Mouse (Mus musculus) fibroblast of lung, adult 2 months (primary cell): Measurements from ENCODE around the gene Magix.
"Not testable (repeated sequence)": the region's sequence is repeated elsewhere in the genome, so short reads cannot be mapped to it uniquely, and the experiment has no call there.

Experiments
- DNase-seq: peaks from one replicate; pipeline ENCODE4 v3.0.0-alpha.2; 2011; ENCODE audit warnings: low read depth

Magix gene

DNA sequence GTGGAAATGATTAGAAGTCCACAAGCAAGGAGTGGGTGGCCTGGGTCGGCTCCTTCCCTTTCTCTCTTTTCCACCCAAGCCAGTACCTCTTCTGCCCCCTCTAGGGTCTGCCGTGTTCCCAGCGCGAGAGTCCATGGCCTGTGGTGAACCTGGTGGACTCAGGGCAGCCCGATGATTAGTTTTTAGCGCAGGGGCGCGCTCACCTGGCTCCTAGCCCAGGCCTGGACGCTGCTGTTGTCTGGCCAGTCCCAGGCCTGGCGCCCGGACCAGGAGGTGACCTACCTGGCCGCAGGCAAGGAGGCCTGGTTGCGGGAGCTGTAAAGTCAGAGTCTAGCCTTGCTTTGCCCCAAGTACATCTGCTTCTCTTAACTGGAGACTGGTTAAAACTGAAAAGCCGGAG lies at the start of gene Magix:
Gene Magix, minus strand, starts transcription at position 388 of the 400 bp plus-strand sequence.
- DNase-seq = no peak

DNA sequence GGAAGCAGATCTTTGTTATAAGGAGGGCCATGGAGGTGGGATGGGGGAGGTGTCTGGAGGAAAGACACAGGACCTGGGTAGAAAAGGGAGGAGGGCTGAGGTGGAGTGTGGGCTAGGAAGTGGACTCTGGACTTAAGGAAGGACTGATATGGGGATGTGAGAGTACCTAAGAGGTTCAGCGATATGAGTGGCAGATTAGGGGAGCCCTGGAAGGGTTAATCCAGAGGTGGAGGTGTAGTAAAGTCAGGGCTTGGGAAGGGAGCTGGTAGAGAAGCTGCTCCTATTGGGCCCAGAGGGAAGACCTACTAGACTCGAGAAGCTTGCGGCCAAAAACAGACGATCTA lies 47.8 kb upstream of the Magix start:
- DNase-seq = no peak

DNA sequence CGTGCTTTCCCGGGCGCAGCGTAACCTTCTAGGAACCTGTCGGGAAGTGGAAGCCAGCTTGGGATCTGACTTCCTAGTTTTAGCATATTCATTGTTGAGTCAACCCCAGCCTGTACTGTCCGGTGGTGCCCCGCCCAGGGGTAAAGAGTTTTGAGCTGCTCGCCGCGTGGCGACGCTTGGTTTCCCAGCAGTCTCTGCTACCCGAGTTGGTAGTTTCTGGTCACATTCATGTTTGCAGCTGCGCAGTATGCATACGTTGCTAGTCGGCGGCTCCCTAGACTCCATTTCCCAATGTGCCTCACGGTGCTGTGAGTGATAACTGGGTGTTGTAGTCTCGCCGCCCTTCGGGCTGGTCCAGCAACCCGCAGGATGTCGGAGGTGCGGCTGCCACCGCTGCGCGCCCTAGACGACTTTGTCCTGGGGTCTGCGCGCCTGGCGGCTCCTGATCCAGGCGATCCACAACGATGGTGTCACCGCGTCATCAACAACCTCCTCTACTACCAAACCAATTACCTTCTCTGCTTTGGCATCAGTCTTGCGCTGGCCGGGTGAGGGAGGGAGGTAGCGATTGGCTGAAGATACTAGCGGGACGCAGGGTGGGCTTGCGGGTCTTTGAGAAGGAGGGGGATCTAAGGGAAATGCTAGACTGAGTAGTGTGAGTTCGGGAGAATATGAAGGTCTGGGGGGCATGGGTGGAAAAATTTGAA lies 47.3 kb upstream of the Magix start, which contains the start of gene Praf2:
Gene Praf2, plus strand, starts transcription at position 225 of the 707 bp plus-strand sequence.
- DNase-seq = peak; percentile 82

DNA sequence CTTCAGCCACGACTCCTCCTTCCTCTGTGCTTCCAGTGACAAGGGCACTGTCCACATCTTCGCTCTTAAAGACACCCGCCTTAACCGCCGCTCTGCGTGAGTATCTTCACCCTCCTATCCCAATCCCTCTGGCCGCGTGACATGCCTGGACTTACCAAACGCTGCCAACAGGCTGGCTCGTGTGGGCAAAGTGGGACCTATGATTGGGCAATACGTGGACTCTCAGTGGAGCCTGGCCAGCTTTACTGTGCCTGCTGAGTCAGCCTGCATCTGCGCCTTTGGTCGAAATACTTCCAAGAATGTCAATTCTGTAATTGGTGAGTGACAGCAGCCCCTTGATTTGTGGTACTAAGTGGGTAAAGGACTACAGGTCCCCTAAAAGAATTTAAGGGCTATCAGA lies 46.1 kb upstream of the Magix start:
- DNase-seq = no peak

DNA sequence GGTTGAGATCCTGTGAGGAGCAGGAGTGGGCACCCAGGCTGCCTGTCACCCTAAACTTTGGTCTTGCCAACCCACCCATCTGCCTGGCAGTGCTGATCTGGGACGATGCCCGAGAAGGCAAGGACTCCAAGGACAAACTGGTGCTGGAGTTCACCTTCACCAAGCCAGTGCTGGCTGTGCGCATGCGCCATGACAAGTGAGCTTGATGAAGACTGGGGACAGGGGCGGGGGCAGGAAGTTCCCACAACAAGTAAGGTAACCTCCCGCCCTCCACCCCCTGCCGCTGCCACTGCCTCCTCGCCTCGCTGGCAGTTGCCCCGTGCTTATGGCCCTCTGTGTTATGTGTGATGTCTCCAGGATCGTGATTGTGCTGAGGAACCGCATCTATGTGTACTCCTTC lies 44.8 kb upstream of the Magix start:
- DNase-seq = no peak

DNA sequence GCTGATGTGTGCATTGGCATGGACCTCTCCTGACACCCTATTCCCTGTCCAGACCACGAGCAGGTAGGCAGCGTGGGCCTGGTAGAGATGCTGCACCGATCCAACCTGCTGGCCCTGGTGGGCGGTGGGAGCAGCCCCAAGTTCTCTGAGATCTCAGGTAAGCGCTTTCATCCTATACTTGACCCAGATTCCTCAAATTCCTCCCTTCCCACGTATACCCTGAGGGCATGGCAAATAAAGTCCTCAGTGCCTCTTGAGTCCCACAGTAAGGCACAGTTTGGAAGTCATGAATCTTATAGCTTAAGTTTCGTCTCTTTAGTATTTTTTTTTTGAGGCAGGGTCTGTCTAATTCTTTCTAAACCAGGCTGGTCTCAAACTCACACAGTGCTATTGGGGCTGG lies 43.1 kb upstream of the Magix start:
- no peak for DNase-seq

DNA sequence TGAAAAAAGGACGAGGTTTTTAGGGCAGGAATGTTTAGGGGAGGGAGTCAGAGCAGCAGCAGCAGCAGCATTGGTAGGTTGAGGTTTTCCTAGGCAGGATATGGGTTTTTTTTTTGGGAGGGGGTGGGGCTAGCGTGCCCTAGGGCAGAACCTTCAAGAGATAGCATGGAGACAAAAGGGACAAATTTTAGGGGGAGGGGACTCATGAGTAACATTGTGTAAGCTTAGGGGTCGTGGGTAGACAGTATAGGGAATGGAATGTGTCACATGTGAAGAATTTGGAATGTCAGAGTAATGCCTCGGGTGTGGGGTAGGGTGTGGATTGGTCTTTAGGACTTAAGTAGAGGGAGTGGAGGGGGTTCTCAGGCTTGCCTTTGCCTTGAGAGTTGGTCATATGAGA lies 41.6 kb upstream of the Magix start:
- DNase-seq = no peak

DNA sequence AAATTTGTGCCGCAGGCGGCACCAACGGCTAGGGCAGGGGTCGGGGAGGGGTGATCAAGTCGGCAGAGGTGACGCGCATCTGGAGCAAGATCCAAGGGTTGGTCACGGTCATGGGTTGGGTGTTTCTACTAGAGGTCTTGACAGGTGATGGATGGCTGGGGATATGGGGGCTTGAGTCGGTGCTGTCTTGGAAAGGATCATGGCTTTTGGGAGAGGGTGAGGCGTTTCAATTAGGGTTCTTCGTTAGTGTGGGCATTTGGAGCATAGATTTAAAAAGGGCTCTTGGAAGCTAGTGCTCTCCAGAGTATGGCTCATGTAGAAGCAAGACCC lies 41.2 kb upstream of the Magix start:
- DNase-seq = no peak

DNA sequence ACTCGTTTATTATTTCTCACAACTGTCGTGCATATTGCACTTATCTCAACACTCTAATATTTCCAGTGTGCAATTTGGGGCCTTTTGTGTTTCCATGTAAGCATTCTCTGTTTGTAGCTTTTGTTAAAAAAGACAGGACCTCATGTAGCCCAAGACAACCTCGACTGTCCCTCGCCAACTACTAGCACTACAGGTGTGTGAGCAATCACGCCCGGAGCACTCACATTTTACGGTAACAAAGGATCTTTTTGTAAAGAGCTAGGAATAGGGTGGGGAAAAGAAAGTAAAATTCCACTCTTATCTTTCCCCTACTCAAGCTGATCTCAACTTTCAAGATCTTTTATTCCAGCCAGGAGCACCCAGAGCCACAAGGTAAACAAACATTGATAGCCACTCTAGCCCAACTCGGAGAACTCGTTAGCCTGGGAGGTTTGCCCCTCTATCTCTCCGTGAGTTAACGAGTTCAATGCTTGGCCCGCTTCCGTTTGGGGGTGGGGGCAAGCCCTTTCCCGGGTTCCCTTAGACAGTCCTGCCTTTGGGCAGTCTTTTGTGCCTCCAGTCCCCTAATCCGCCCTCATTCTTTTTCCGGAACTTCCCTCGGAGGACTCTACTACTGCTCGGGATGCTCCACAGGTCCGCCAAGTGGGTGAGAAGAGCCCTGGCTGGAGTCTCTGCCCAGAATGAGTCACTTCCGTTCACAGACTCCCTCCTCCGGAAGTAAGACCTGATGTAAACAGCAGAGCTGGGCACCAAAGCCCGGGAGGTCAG lies 40.6 kb upstream of the Magix start, which contains the start of gene Gm45208:
Gene Gm45208, plus strand, starts transcription at position 732 of the 768 bp plus-strand sequence.
- DNase-seq = peak; percentile 55

DNA sequence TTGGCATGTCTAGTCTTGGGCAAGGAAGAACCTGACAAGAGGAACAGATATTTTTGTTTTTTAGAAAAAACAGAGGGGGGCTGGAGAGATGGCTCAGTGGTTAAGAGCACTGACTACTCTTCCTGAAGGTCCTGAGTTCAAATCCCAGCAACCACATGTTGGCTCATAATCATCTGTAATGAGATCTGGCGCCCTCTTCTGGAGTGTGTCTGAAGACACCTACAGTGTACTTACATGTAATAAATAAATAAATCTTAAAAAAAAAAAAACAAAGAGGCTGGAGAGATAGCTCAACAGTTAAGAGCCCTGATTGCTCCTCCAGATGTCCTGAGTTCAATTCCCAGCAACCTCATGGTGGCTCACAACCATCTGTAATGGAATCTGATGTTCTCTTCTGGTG lies 35.0 kb upstream of the Magix start:
- not testable (repeated sequence) for DNase-seq

DNA sequence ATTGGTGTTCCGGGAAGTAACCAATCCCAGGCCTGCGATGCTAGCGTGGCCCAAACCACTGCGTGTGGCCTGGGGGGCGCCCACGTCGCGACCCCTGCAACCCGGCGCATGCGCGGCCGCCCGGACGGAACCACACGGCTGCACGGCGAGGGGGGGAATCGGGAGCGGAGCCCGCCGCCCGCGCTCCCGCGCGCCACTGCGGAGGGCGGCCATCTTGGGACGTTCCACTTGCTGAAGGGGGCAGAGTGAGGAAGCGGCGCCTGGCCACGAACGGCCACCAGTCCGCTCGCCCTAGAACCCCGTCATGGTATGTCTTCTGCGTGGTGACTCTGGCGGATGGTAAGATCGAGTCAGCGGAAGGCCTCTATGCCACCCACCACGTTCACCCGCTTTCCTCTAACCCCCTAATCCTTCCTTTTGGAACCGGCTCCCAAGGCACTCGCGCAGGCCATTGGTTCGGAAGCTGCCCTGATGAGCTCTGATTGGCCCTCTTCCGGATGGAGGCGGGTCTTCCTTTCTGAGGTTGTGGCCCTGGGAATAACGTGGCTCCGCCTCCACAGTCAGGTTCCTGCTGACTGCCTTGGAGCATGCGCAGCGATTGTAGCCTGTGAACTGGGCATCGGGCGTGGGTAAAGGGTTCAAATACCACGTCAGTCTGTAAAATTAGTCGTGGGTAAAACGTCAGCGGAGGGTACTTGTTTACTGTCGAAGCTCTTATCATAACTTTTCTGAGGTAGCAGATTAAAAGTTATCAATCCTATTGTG lies 33.3 kb upstream of the Magix start, which contains the start of gene Wdr45:
Gene Wdr45, plus strand, starts transcription at position 199 of the 765 bp plus-strand sequence.
- peak; percentile 89 for DNase-seq

DNA sequence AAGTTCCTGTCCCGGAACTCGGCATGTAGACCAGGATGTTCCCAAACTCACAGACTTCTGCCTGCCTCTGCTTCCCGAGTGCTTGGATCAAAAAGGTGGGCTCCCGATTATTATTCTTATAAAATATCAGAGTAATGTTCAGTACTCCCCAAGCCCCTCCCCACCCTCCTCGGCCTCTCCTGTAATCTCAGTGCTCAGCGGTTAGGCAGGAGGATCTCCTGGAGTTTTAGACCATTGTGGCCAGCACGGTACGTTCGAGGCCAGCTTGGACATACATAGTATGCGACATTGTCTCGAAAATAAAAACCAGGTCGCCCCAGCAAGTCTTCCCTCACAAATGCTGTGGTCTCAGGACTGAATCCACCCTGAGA lies 32.7 kb upstream of the Magix start:
- DNase-seq = not testable (repeated sequence)

DNA sequence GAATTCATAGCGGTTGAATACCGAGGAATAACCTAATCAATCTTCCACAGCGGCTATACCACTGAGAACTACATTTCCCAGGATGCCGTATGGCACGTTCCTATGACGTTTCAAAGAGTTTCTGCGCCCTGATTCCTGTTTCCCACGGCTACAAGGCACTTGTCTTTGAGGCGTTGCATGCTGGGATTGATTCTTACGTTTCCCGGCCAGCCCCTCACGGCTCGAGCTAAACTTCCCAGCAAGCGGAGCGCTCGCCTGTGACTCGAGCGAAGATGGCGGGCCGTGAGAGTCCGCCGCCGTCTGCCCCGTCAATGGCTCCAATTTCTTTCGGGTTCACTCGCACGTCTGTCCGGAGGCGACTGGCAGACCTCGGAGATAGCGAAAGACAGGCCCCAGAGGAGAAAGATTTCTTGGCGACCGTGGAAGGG lies 15.9 kb upstream of the Magix start, which contains the start of gene Gpkow:
Gene Gpkow, plus strand, starts transcription at position 178 of the 428 bp plus-strand sequence.
- peak; percentile 76 for DNase-seq

DNA sequence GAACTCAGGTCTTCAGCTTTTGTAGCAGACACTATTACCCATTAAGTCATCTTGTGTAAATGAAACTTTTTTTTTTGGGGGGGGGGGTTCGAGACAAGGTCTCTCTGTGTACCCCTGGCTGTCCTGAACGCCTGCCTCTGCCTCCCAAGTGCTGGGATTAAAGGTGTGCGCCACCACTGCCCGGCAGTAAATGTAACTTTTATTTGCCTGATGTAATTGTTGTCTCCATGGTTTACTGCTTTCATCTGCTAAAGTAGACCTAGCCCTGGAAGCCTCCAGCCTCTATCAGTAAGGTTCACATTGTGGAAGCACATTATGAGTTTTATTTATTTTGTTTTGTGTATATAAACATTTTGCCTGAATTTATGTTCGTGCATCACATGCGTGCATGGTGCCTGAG lies 15.5 kb upstream of the Magix start:
- DNase-seq = no peak

DNA sequence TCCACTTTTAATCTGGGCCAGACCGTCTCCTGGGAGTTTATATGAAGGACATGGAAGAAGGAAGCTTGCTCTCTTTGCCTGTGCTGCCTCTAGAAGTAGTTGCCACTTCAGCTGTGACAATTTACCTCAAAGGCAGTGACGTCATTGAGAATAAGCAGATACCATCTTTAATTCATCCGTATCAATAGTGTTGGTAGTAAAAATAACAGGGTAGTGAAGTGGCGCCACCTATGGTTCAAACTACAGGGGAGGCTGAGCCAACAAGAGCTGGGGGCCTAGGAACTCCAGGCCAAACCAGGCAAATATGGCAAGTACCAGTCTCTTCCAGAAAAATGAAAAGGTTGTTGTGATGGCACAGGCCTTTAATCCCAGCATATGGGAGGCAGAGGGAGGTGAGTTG lies 11.8 kb upstream of the Magix start:
- no peak for DNase-seq

DNA sequence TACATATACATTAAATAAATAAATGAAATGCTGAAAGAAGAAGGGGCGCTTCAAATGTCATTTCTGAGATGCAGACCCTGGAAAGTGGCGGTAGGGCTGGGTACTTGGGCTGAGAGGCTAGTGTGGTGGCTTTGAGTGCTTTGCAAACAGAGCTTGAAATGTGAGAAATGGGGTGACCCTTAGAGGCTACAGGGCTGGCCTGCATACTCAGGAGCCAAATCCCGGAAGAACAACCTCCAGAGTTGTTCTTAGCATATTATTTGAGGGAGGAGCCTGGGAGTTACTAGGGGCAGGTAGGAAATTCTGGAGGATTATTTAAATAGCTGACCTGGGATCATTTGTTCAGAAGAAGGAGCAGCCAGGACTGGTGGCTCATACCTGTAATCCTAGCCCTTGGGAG lies 9.4 kb upstream of the Magix start:
- DNase-seq = no peak

DNA sequence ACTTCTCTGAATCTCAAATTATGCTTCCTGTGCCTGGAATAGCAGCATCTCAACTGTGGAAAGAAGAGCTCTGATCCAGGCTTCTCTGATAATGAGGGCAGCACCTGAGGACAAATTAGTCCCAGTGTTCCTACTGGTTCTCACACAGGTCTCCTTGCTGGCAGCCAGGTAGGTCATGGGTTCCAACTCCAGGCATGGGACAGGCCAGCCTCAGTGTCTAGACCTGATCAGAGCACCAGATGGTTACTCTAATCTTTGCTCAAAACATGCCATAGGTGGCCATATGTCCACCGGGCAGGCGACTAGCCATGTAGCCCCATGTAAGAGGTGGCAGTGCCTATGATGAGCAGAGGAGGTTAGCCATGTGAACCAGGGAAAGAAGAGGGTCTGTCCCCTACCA lies 7.3 kb upstream of the Magix start:
- DNase-seq = no peak

DNA sequence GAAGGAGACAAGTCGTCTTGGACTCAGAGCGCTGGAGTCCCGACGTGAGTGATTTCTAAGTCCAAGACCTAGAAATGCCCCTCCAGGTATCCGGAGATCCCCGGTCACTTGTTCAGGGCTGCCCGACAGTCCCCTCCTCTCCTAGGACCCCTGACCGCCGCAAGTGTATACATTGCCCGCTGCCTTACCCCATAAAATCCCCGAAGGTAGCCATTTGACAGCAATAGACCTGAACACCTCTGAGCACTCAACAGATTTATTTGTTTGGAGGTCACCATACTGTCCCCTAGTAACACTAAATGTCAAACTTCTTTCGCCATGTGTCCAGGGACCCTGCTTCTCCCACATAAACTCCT lies 1.0 kb downstream of the Magix start:
- no peak for DNase-seq

DNA sequence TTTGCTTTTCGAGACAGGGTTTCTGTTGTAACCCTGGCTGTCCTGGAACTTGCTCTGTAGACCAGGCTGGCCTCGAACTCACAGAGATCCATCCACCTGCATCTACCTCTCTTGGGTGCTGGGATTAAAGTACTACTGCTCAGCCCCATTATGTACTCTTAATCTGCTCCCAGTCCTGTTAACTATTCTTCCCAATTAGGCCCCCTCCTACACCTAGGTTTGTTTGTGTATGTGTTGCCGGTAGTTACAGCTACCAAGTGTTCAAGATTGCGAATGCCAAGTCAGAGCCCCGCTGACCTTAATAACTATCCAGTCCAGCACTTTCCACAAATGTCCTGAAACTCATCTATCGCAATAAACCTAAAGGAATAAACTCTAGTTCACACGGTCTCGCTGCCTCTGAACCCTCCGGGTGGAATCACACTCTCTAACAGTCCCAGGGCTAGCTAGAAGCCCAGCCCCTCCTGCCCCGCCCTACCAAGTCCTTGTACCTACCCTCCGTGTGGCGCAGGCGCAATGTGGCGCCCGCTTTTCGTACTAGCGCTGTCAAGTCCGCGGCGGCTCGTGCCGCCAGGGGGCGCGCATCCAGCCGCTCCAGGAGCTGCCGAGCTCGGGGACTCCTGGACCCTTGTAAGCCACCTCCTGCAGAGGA lies 1.5 kb downstream of the Magix start:
- DNase-seq = peak; percentile 54

DNA sequence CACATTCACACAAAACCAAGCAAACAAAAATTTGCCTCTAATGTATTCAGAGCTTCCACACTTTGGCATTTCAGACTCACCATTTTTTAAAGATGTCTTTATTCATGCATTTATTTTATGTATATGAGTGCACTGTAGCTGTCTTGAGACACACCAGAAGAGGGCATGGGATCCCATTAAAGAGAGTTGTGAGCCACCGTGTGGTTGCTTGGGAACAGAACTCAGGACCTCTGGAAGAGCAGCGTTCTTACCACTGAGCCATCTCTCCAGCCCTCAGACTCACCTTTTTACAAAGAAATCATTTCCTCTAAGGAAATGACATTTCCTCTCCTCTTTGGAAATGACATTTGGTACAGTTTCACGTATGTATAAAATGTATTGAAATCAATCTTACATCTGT lies 2.1 kb downstream of the Magix start:
- no peak for DNase-seq

DNA sequence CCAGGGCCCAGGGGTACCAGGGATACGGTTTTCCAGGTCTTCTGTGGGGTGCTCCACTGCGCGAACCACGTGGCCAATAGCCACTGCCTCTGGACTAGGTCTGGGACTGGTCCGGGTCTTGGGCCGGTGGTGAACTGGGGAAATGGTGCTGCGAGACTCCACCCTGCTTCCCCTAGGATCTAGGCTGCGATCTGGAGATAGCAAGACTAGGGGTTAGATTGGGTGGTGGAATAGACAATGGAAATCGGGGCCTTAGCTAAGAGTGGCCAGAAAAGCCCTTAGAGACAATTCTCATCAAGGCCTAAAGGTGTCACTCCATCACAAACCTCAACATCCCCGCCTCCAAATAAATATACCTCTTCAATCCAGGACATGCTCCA lies 6.1 kb downstream of the Magix start:
- no peak for DNase-seq

DNA sequence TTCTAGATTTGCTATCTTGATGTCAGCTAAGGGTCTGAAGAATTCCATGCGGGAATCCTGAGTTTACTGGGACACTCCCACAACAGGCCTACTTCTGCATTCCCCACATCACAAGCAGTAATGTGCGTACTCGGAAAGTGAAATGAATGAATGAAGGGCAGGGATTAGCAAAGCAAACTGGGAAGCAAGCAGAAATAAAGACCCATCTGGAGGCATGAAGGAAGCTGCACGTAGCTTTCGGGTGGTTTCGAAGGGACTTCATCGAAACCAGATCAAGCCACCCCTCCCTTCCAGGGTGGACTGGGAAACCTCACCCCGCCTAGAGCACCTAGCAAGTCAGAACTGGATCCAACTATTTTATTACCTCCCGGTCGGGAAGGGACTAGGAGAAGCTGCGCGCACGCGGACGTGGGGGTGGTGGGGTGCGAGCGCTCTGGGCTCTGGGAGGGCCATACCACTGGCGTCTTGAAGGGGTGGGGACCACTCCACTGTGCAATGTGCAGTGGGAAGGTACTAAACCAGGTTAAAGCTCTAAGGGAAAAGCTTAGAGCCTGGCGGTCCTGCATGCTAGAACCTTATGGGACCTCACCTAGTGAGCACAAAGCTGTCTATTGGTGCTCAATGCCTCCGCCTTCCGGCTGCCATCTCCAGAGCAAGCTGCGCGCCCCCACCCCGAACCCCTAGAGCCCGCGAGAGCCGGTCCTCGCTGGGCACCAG lies 6.6 kb downstream of the Magix start:
- no peak for DNase-seq
